Mouse (Mus musculus) liver, embryonic 15.5 days (tissue): ENCODE results near the gene Ftsj1. TPM values are rescaled to one million over a fixed set of nuclear protein-coding genes. Genes with fewer than 3 reads are reported as not detected.

Experiments used
- ATAC-seq: fragments of 200-750 bp; cut with Nextera tagmentation; 2 replicates; pipeline ENCODE4 v1.8.0; 2017; ENCODE audit warnings: moderate number of reproducible peaks, mild to moderate bottlenecking, moderate library complexity; ENCODE audit not compliant: insufficient read depth
- H3K27ac ChIP-seq: fragments of 300-500 bp; sonication (generic); replicated peaks from 2 replicates; pipeline ENCODE4 v1.5.1; 2015; ENCODE audit warnings: mild to moderate bottlenecking, inconsistent platforms
- H3K27me3 ChIP-seq: fragments of 300-500 bp; sonication (generic); 2 replicates; pipeline ENCODE4 v1.6.1; 2015; ENCODE audit warnings: mild to moderate bottlenecking, inconsistent platforms
- H3K36me3 ChIP-seq: fragments of 300-500 bp; sonication (generic); replicated peaks from 2 replicates; pipeline ENCODE4 v1.6.1; 2015; ENCODE audit warnings: moderate library complexity, mild to moderate bottlenecking, inconsistent platforms
- H3K4me1 ChIP-seq: fragments of 300-500 bp; sonication (generic); replicated peaks from 2 replicates; pipeline ENCODE4 v1.6.1; 2015; ENCODE audit warnings: inconsistent platforms
- H3K4me2 ChIP-seq: fragments of 300-500 bp; sonication (generic); 2 replicates; pipeline ENCODE4 v1.6.1; 2015; ENCODE audit warnings: moderate library complexity, mild to moderate bottlenecking, inconsistent platforms
- H3K4me3 ChIP-seq: fragments of 300-500 bp; sonication (generic); replicated peaks from 2 replicates; pipeline ENCODE4 v1.5.1; 2015; ENCODE audit warnings: mild to moderate bottlenecking, inconsistent platforms
- H3K9ac ChIP-seq: fragments of 300-500 bp; sonication (generic); 2 replicates; pipeline ENCODE4 v1.6.1; 2015; ENCODE audit warnings: moderate library complexity, mild to moderate bottlenecking, inconsistent platforms
- H3K9me3 ChIP-seq: fragments of 300-500 bp; sonication (generic); replicated peaks from 2 replicates; pipeline ENCODE4 v1.6.1; 2016; ENCODE audit warnings: inconsistent platforms
- WGBS: fragments of 180-500 bp; shearing (Covaris S2); methylation state at CpG from one replicate; pipeline ENCODE4 v1.1.7; 2015; ENCODE audit warnings: mixed read lengths; ENCODE audit not compliant: insufficient replicate concordance; 5-methylcytosine and 5-hydroxymethylcytosine counted together
- polyA plus RNA-seq: library from polyadenylated mRNA; unstranded; fragments of >200 nt; fragmentation: Nextera tagmentation; extraction: Ambion mirVana; gene quantifications from 2 replicates; pipeline ENCODE4 v1.2.1, GENCODE M21; 2015

Gene Ftsj1
- polyA plus RNA-seq, 1 experiment from 2014 or later, result 34.0 TPM

DNA sequence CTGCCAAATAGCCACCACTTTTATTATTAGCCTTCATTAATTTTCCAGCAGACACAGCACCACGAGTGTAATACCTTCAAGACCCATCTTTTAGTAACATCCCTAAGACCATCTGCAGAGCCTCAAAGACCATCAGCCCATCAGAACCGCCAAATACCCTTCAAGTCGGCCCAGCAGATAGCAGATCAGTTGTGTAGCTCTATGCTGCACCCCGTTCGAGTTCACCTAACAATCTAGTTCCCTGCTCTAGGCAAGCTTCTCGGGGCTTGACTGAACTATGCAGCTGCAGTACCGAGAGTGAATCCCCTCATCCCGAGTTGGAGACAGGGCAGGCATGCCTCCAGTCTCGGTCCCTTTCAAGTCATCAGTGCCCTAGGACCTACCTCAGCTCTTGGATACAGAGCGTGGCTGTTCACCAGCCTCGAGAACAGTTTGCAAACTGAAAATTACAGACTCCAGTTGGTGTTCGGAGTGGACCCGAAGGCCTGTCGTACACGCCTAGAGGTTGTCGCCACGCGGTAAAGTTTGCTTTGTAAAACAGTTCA lies 345 bp downstream of the Ftsj1 start:
- Histone ChIP-seq H3K36me3 (peaks cover 13% of the 10 kb centered on the region), H3K9ac (peak overlapping the region; percentile 64), H3K4me2 (peak overlapping the region; percentile 65), H3K27ac (peak overlapping the region; percentile 54; the same call in 1 of the 2 replicates), H3K9me3 (no peaks in the 10 kb centered on the region), H3K4me1 (peaks cover 11% of the 10 kb centered on the region), H3K4me3 (peak overlapping the region; percentile 72), H3K27me3 (no peaks in the 10 kb centered on the region)
- 10% methylated on average over 18 of the region's 18 CpGs for WGBS
- ATAC-seq, result peak; percentile 54

DNA sequence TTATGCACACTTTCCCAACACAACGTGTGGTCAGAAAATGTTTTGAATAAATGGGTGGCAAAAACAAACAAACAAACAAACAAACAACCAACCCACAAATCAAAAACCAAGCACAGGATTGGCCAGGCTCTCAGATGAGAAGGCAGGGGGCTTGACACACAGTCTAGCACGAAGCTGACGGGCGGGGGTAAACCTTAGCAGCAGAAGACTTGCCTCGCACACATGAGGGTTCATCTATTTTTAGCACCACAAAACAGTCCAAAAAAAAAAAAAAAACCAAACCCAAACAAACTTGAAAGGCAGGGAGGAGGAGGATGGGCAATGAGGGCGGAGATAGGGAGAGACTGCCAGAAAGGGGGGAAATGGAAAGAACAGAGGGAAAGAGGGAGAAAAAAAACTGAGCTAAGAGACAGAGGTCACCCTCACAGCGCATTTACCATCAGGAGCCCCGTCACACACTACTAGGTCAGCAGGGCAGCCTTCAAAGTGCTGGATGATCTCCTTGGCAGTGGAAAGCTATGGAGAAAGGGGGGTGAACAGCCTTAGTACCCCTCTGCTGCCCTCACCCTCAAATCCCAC lies 3.6 kb downstream of the Ftsj1 start:
- no peak for ATAC-seq
- H3K4me3 ChIP-seq, result no peak overlapping the region
- H3K27me3 ChIP-seq, result no peaks in the 10 kb centered on the region
- H3K36me3 ChIP-seq, result peaks cover 26% of the 10 kb centered on the region
- no peak overlapping the region for H3K4me2 ChIP-seq
- no peaks in the 10 kb centered on the region for H3K9me3 ChIP-seq
- peaks cover 11% of the 10 kb centered on the region for H3K4me1 ChIP-seq
- WGBS, result 74% methylated on average over 8 of the region's 8 CpGs
- no peak overlapping the region for H3K27ac ChIP-seq
- H3K9ac ChIP-seq, result no peak overlapping the region

DNA sequence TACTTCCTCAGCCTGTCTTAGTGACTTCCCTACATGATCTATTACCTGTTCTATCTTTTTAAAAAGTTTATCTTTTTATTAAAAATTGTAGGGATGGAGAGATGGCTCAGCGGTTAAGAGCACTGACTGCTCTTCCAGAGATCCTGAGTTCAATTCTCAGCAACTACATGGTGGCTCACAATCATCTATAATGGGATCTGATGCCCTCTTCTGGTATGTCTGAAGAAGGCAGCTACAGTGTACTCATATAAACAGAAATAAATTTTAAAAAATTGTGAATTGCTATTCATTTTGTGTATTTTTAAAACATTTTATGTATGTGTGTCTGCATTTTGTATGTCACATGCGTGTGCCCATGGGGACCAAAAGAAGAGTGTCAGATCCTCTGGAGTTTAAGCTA lies 4.5 kb downstream of the Ftsj1 start:
- H3K27me3 ChIP-seq, result no peaks in the 10 kb centered on the region
- no peak overlapping the region for H3K27ac ChIP-seq
- ATAC-seq, result no peak
- no peak overlapping the region for H3K4me3 ChIP-seq
- H3K4me1 ChIP-seq, result peaks cover 11% of the 10 kb centered on the region
- no peaks in the 10 kb centered on the region for H3K9me3 ChIP-seq
- H3K36me3 ChIP-seq, result peaks cover 33% of the 10 kb centered on the region
- 65% methylated on average over 2 of the region's 2 CpGs for WGBS
- no peak overlapping the region for H3K9ac ChIP-seq
- no peak overlapping the region for H3K4me2 ChIP-seq

DNA sequence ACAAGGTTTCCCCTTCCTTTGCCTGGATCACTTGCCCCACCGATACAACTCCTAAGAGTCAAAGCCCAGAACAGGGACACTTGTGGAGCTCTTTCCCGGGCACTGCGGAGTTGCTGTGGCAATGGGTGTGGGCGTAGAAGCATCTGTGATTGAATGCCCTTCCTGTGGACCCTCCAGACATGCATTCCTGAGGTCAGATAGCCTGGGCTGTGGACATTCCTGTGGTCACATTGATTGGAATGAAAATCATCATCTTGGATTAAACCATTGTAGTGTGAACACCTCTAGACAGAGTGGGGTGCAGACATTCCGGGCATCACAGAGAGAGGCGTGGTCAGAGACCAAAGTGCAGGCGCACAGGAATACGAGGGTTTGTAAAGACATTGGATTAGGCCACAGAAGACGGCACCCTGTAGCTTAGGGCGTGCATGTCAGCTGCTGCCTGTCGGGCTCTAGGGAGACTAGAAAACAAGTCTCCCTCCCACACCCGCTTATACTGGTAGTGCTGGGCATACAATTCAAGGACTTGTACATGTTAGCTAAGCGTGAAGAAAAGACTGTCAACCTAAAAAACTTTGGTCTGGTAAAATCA lies 13.3 kb downstream of the Ftsj1 start:
- WGBS, result 67% methylated on average over 13 of the region's 13 CpGs
- Histone ChIP-seq H3K27me3 (no peaks in the 10 kb centered on the region), H3K4me2 (no peak overlapping the region), H3K4me3 (no peak overlapping the region), H3K9ac (no peak overlapping the region), H3K27ac (no peak overlapping the region), H3K9me3 (no peaks in the 10 kb centered on the region), H3K36me3 (0 out of 2 replicates have a peak, but pooled peaks cover 19% of the 10 kb centered on the region), H3K4me1 (peaks cover under 1% of the 10 kb centered on the region)
- ATAC-seq, result no peak

- H3K9ac ChIP-seq, result no peak overlapping the region
- H3K4me2 ChIP-seq, result no peak overlapping the region
- H3K9me3 ChIP-seq, result no peaks in the 10 kb centered on the region
- 0 out of 2 replicates have a peak, but pooled peaks cover 8% of the 10 kb centered on the region for H3K36me3 ChIP-seq
- no peak for ATAC-seq
- 76% methylated on average over 2 of the region's 2 CpGs for WGBS
- no peak overlapping the region for H3K4me3 ChIP-seq
- H3K27ac ChIP-seq, result no peak overlapping the region
- no peaks in the 10 kb centered on the region for H3K27me3 ChIP-seq
- H3K4me1 ChIP-seq, result peaks cover 12% of the 10 kb centered on the region
Measured at GRCm38 (mm10) chrX:8236704-8237103, 15.5 kb downstream of the Ftsj1 start.

- no peak for ATAC-seq
- H3K4me1 ChIP-seq, result peaks cover 12% of the 10 kb centered on the region
- no peaks in the 10 kb centered on the region for H3K9me3 ChIP-seq
- no peak overlapping the region for H3K4me3 ChIP-seq
- no peaks in the 10 kb centered on the region for H3K36me3 ChIP-seq
- H3K27me3 ChIP-seq, result no peaks in the 10 kb centered on the region
- no peak overlapping the region for H3K4me2 ChIP-seq
- H3K27ac ChIP-seq, result no peak overlapping the region
- no peak overlapping the region for H3K9ac ChIP-seq
- WGBS, result 54% methylated on average over 3 of the region's 3 CpGs
Measured at GRCm38 (mm10) chrX:8233602-8234001, 18.6 kb downstream of the Ftsj1 start.

- H3K27ac ChIP-seq, result no peak overlapping the region
- no peaks in the 10 kb centered on the region for H3K9me3 ChIP-seq
- no peak overlapping the region for H3K4me2 ChIP-seq
- H3K4me1 ChIP-seq, result peaks cover 12% of the 10 kb centered on the region
- WGBS, result 65% methylated on average over 4 of the region's 4 CpGs
- no peak for ATAC-seq
- no peak overlapping the region for H3K9ac ChIP-seq
- H3K4me3 ChIP-seq, result no peak overlapping the region
- H3K27me3 ChIP-seq, result no peaks in the 10 kb centered on the region
- H3K36me3 ChIP-seq, result no peaks in the 10 kb centered on the region
Measured at GRCm38 (mm10) chrX:8230272-8230671, 21.9 kb downstream of the Ftsj1 start.

GRCm38 (mm10) chrX:8223473-8223872 lies 28.7 kb downstream of the Ftsj1 start:
- Histone ChIP-seq H3K36me3 (no peaks in the 10 kb centered on the region), H3K27me3 (no peaks in the 10 kb centered on the region), H3K4me2 (no peak overlapping the region), H3K4me1 (peaks cover 7% of the 10 kb centered on the region; the same call in 1 of the 2 replicates), H3K4me3 (no peak overlapping the region), H3K9ac (no peak overlapping the region), H3K9me3 (no peaks in the 10 kb centered on the region), H3K27ac (no peak overlapping the region)
- WGBS, result 34% methylated on average over 7 of the region's 7 CpGs
- ATAC-seq, result peak; percentile 37; the same call in 1 of the 2 replicates

DNA sequence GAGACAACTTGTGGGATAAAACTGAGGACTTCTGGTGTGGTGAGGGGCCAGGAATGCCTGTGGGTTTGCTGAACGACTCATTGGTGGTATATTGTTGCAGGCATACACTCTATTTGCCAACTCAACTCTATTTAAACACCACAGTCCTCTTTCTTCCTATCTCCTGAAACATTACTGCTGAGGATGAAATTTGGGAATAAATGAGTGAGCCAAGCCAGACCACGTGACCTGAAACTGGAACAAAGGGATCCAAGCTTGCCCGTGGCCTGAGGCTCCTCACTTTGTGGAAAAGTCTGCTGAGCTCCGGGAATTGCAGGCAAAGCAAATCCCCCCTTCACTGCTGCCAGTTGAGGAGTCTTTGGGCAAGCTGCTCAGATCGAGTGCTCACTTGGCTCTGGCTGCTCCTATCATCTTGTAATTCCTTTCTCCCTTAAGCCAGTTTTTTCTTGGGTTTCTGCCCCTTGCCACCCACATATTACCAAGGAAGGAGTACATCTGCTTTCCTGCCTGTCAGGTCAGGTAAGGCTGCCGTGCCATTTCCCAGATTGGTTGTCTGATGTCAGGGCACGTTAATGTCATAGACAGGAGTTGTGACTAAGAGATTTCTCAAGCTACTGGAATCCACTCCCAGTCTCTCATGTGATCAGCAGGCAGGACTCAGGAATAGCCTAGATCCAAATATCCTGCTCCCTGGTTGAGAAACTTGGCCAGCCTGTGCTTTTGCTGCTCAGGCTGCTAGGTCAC lies 29.4 kb downstream of the Ftsj1 start:
- Histone ChIP-seq H3K4me1 (peaks cover 7% of the 10 kb centered on the region; the same call in 1 of the 2 replicates), H3K9me3 (no peaks in the 10 kb centered on the region), H3K4me2 (no peak overlapping the region), H3K27me3 (no peaks in the 10 kb centered on the region), H3K4me3 (no peak overlapping the region), H3K9ac (no peak overlapping the region), H3K36me3 (no peaks in the 10 kb centered on the region), H3K27ac (no peak overlapping the region)
- WGBS, result 45% methylated on average over 7 of the region's 7 CpGs
- no peak for ATAC-seq

- no peaks in the 10 kb centered on the region for H3K27me3 ChIP-seq
- H3K4me1 ChIP-seq, result peaks cover 7% of the 10 kb centered on the region; the same call in 1 of the 2 replicates
- no peaks in the 10 kb centered on the region for H3K9me3 ChIP-seq
- 53% methylated on average over 3 of the region's 3 CpGs for WGBS
- no peak for ATAC-seq
- no peak overlapping the region for H3K9ac ChIP-seq
- H3K4me3 ChIP-seq, result no peak overlapping the region
- H3K36me3 ChIP-seq, result no peaks in the 10 kb centered on the region
- H3K4me2 ChIP-seq, result no peak overlapping the region
- no peak overlapping the region for H3K27ac ChIP-seq
Measured at GRCm38 (mm10) chrX:8222296-8222677, 29.9 kb downstream of the Ftsj1 start.

DNA sequence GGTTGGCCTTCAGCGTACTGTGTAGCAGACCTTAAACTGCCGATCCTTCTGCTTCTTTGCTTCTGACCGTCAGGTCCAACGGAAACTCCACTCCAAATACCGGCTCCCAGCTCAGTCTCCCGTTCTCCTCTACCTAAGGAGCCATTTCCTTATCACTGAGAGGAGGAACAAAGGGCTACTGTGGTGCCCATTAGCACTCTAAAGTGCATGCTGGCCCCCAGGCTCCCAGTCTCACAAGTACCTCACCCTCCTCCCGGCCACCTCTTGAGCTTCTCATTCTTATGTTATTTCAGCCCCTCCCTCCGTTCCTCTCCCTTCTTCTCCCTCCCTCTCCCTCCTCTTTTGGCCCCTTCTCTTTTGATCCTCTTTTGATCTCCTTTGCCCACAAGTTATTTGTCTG lies 32.6 kb downstream of the Ftsj1 start:
- Histone ChIP-seq H3K4me2 (no peak overlapping the region), H3K4me1 (peaks cover 7% of the 10 kb centered on the region; the same call in 1 of the 2 replicates), H3K27ac (no peak overlapping the region), H3K9me3 (no peaks in the 10 kb centered on the region), H3K4me3 (no peak overlapping the region), H3K27me3 (no peaks in the 10 kb centered on the region), H3K9ac (no peak overlapping the region), H3K36me3 (no peaks in the 10 kb centered on the region)
- WGBS, result 38% methylated on average over 8 of the region's 8 CpGs
- ATAC-seq, result no peak
